Mouse (Mus musculus) skeletal muscle tissue, adult 2 months (tissue): ENCODE data around the gene B3galt1.

Experiments
- DNase-seq: peaks from one replicate; pipeline ENCODE4 v3.0.0-alpha.2; 2012; ENCODE audit warnings: low read depth, low spot score

The B3galt1 gene

GRCm38 (mm10) chr2:68052481-68052880, 486.8 kb downstream of the B3galt1 start:
- DNase-seq, result no peak

GRCm38 (mm10) chr2:68053243-68053642, 487.6 kb downstream of the B3galt1 start:
- DNase-seq, result no peak

GRCm38 (mm10) chr2:68061341-68061740, 495.7 kb downstream of the B3galt1 start:
- no peak for DNase-seq

GRCm38 (mm10) chr2:68079426-68080360, 514.0 kb downstream of the B3galt1 start:
- no peak for DNase-seq

- no peak for DNase-seq
Measured at GRCm38 (mm10) chr2:68080872-68081280, 515.2 kb downstream of the B3galt1 start.

GRCm38 (mm10) chr2:68084483-68084882, 518.8 kb downstream of the B3galt1 start:
- DNase-seq, result no peak

- no peak for DNase-seq
Measured at GRCm38 (mm10) chr2:68086101-68086500, 520.4 kb downstream of the B3galt1 start.

- DNase-seq, result no peak
Measured at GRCm38 (mm10) chr2:68091559-68091958, 525.9 kb downstream of the B3galt1 start.

- no peak for DNase-seq
Measured at GRCm38 (mm10) chr2:68104641-68105040, 539.0 kb downstream of the B3galt1 start.

GRCm38 (mm10) chr2:68118076-68118475, 552.4 kb downstream of the B3galt1 start:
- no peak for DNase-seq

GRCm38 (mm10) chr2:68124751-68125150, 559.1 kb downstream of the B3galt1 start:
- peak; percentile 7 for DNase-seq

GRCm38 (mm10) chr2:68141094-68141493, 575.4 kb downstream of the B3galt1 start:
- no peak for DNase-seq

- no peak for DNase-seq
Measured at GRCm38 (mm10) chr2:68143292-68143691, 577.6 kb downstream of the B3galt1 start.

GRCm38 (mm10) chr2:68159751-68160150, 594.1 kb downstream of the B3galt1 start:
- DNase-seq, result no peak

- no peak for DNase-seq
Measured at GRCm38 (mm10) chr2:68160566-68160965, 594.9 kb downstream of the B3galt1 start.

- DNase-seq, result no peak
Measured at GRCm38 (mm10) chr2:68162012-68162411, 596.3 kb downstream of the B3galt1 start.

- DNase-seq, result no peak
Measured at GRCm38 (mm10) chr2:68171306-68171705, 605.6 kb downstream of the B3galt1 start.
